Mouse (Mus musculus) embryo, embryonic 10 days (tissue): ENCODE measurements at regions not wholly inside any gene's neighbourhood (a gene's known extent, or its start where the extent isn't known, plus 50 kb on each side); places are given as distances from the start of the nearest gene placed in this dataset.

Experiments used
- DNase-seq: peaks from one replicate; pipeline ENCODE4 v3.0.0-alpha.2; 2015; ENCODE audit warnings: low spot score

DNA sequence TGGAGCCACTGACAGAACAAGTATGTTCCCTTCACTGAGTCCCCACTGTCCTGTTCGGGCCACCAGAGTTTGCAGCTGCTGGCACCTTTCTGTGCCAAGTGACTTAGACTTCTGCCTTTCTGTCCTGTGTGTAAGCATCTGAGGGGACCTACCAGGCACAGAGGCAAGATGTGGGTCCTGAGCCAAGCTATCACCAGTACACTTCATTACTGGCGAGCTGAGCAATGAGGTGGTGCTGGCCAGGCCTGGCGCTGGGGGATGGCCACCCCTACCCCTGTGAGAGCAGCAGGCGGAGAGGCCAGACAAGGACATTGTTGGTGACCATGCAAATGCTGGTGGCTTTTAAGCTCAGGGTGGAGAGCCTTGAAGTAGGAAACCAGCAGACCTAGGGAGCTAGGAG lies 87.6 kb upstream of the Mrps6 start:
- no peak for DNase-seq

DNA sequence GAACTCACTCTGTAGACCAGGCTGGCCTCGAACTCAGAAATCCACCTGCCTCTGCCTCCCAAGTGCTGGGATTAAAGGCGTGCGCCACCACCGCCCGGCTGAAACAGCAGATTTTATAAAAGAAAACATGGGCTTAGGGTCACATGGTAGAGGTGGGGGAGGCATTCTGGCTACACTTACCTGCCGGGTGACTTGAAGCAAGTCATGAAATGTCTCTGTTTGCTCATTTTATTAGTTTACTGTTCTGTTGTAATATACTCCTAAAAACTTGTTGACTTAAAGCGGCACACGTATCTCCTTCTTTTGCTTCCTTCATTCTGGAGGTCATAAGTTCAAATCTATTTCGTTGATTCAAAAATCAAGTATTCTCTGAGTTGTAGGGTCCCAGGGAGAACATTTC lies 84.9 kb upstream of the Mrps6 start:
- no peak for DNase-seq

DNA sequence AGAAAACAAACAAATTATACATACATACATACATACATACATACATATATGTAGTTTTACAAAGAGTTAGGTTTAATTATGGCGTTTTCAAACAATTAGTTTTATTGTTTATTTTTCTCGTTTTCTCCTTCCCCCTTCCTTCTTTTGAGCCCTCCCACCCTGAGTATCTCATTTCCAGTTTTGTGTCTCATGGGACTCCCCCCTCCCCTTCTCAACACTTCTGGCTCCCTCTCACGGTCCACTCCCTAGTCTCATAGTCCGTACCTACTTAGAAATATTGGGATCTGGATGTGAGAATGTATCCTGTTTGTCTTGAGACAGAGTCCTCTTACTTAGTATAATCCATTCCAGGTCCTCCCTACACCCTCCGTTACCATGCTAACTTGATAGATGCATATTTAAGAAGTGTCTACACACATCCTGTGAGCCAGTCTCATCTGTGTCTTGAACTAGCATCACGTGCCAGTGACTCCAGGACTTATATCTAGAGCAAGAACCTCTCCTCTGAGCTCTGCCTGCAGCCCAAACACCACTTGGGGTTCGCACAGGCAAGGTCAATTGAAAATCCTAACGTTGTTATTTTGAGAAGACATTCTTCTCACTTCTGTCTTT lies 81.8 kb upstream of the Mrps6 start:
- DNase-seq, result no peak

DNA sequence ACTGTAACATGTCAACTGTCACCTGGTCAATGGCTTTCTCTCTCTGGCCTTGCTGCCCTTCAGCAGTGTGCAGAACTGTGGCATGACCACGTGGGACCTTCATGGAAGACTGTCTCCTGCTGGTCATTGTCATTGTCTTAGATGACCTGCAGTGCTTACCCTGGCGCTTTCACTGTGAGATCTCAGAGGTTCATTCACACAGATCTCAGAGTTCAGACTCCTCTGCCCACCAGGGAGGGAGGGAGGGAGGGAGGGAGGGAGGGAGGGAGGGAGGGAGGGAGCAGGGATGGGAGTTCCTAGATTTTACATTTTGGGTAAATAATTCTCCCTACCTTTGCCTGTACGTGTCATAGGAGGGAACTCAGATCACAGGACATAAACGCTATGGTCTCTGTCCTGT lies 79.6 kb upstream of the Mrps6 start:
- DNase-seq, result no peak

DNA sequence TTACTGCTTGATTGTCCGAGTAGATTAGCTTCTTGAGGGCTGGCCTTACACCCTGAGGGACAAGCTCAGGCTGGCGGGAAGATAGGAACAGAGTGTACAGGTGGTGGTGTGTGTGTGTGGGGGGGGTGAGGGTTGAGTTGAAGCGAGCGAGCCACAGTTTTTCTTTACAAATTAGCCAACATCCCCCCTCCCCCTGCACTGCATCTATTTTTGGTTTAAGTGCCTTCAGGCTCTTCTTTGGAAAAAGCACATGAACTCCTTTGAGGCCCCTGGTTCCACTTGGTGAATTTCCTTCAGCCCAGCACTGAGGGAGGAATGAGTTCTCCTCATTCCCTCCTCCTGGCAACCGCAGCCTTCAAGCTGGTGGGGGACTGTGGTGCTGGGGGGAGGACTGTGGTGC lies 79.2 kb upstream of the Mrps6 start:
- DNase-seq, result no peak

DNA sequence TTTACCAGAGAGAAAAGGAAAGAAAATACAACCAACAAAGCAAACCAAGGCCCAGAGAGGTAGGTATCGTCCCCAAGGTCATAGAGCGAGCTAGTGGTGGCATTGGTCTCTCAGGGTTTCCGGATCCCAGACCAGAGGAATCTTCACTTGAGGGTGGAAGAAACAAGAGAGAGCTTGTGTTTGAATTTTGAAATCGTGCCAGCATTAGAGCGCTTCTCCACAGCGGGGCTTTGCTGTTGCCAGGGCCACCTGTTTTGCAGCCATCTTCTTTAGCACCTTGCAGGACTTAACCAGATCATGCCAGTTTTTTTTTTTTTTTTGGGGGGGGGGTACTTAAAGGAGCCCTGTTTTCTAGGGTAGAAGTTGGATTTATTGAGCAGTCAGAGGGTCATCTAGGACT lies 77.6 kb upstream of the Mrps6 start:
- DNase-seq, result no peak

DNA sequence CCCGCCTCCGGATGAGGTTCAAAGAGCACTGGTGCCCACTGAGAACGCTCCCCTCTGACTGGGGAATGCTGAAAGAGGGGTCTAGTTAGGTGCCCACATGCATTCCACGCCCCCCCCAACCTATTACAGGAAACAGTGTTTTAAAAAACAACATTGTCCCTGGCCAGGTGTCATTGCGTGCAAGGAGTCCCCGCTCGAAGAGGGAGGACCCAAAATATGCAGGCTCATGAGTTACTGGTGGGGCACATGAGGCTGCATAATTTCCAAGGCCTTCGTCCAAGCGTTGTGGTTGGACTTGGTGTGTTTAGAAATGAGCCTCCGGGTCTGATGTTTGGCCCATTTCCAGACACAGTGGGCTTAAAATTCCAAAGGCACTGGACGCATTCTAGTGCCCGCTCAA lies 72.9 kb upstream of the Mrps6 start:
- DNase-seq, result no peak

DNA sequence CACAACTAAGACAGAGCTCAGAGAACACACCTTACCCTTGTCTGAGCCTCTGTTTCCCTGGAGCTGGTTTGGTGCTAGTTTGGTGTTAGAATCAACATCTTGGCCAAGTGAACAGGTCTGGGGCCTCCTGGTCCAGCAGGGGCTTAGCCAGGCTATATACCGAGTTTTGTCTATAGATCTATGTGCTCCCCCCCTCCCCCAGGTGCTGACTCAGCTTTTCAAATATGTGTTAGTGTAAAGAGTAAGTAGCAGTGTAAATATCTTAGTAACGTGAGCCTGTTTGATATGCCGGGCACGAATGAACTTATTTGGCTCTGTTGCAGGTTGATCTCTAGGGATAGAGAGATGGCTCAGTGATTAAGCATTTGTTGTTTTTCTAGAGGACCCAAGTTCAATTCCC lies 68.7 kb upstream of the Mrps6 start:
- no peak for DNase-seq

DNA sequence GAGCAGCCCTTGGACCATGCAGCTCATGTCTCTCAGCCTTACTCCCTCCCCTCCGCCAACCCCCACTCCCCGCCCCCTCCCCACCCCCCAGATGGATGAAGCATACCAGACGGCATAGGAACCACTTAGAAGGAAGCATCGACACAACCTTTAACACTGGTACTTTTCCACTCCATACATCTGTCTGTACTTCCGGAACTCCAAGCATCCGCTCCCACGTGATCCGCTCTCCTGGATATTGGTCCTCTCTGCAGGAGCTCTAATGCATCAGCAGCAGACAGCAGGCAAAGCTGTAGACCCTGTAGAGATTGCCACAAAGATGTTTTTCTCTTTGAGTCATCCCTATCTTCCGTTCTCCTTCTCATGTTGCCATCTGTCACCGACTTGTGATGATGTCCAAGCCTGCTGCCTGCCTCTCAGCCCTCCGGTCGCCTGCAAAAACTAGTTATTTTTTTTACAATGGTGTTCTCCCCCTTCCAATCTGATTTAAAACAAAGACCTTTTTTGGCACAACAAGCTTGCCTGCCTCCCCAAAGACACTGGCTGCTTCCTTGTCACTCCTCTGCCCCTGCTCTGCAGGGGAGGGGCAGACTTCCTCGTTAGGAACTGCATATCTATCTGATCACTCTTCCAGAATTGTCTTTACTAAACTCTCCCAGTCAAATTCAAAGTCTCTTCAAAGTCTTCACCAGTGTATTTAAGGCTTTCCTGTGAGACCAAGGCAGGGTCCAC lies 62.4 kb upstream of the Mrps6 start:
- peak; percentile 81 for DNase-seq

DNA sequence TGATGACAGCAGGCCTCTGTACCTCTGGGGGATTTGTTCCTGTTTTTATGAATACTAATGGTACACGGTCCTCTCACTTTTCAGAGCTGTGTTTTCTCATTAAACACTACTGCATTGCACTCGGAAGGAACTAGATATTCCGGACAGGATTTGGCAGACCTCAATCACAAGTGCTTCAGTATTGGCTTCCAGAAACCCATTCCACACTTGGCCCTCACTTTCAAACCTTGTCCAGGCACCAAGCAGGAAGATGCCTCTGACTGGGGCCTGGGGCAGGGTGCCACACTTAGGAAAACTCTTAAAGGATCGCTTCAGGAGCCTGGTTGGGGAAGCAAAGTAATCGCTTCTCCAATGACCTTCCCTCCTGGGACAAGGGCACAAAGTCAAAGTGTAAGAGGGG lies 50.7 kb upstream of the Mrps6 start:
- no peak for DNase-seq
